Mouse (Mus musculus) neural tube, postnatal 0 days (tissue): ENCODE measurements around the gene Tmem100. TPM values are rescaled to one million over a fixed set of nuclear protein-coding genes. Genes with fewer than 3 reads are reported as not detected.

Experiments used
- polyA plus RNA-seq: library from polyadenylated mRNA; unstranded; fragments of >200 nt; fragmentation: Nextera tagmentation; extraction: Ambion mirVana; gene quantifications from 2 replicates; pipeline ENCODE4 v1.2.1, GENCODE M21; 2015

The Tmem100 gene
- 55.8 and 58.0 TPM in 2 replicates for polyA plus RNA-seq

GRCm38 (mm10) chr11:90029841-90030398 lies at the start of gene Tmem100:
Gene Tmem100, plus strand, starts transcription at chr11:90030348.

GRCm38 (mm10) chr11:90002231-90002986 lies 27.7 kb upstream of the Tmem100 start, which contains the start of gene Pctp:
Gene Pctp, minus strand, starts transcription at chr11:90002894.

Other genes starting within 250 kb of the Tmem100 start
- 1.3 and 1.9 TPM in 2 replicates for gene Pctp, start 27.5 kb upstream of the Tmem100 start, polyA plus RNA-seq
- gene Gm45716, start 157.3 kb downstream of the Tmem100 start, polyA plus RNA-seq, result 19.3 and 20.2 TPM in 2 replicates
- gene Mmd, start 219.1 kb downstream of the Tmem100 start, polyA plus RNA-seq, result 99.2 and 100 TPM in 2 replicates